Comparison of ENCODE assay signal across 8 mouse cellular contexts in the genomic region with DNA sequence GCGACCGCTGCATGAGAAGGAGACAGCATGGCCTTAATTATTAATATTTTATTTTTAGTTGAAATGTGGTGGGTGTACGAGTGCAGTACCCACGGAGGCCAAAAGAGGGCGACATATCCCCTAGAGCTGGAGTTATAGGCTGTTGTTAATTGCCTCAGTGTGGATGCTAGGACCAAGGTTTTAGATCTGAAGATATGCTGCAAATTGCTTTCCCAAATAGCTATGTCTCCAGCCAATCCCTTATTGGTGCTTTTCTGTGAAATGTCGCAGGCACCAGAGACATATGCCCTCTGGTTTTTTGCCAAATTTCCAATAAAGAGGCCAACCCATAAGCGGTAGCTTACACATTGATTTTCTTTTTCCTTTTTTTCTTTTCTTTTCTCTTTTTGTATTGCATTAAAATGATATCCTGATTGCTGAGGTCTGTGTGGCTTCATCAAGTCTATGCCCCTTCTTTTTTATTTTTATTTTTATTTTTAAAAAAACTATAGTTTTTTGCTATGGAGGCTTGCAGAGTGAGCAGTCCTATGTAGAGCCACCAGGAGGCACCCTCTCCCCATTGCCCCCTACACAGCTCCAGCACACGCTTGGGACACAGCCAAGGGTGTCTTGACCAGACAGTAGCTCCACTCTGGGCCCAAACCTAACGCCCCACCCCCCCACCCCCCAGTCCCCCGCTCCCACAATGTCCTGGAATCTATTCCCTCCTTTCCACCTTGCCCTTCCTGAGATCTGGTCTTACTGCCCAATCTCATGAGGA. TPM values are rescaled to one million over a fixed set of nuclear protein-coding genes. Genes with fewer than 3 reads are reported as not detected.
A peak's percentile ranks its signal among the peaks of the same experiment; 100 is the strongest.
DNase-seq lines count a peak whose midpoint lies in the region; ATAC-seq and TF ChIP-seq lines count a peak whose summit lies in the region.

No protein-coding gene starts in this region.

- no peaks in the 10 kb centered on the region for H3K9me3 ChIP-seq in intestine, embryonic 16.5 days (ENCODE audit: control insufficient read depth, low read length)
- no peaks in the 10 kb centered on the region for H3K9me3 ChIP-seq in limb, embryonic 11.5 days (ENCODE audit: control insufficient read depth, low read length)
- H3K9me3 ChIP-seq in midbrain, embryonic 16.5 days (replicated peaks; ENCODE audit: control insufficient read depth, low read length, poor library complexity, severe bottlenecking) = no peaks in the 10 kb centered on the region

- no peak overlapping the region for H3K4me2 ChIP-seq in intestine, embryonic 16.5 days (ENCODE audit: low read depth, low read length)
- H3K4me2 ChIP-seq in limb, embryonic 11.5 days (ENCODE audit: low read depth, severe bottlenecking) = no peak overlapping the region
- H3K4me2 ChIP-seq in midbrain, embryonic 16.5 days (ENCODE audit: low read length) = no peak overlapping the region

- H3K4me1 ChIP-seq in cerebellum, adult 2 months (ENCODE audit: control insufficient read depth, insufficient read depth, low read length) = no peaks in the 10 kb centered on the region
- H3K4me1 ChIP-seq in intestine, embryonic 16.5 days (ENCODE audit: control insufficient read depth, insufficient read depth, low read length) = peaks cover 2% of the 10 kb centered on the region; the same call in 1 of the 2 replicates
- no peaks in the 10 kb centered on the region for H3K4me1 ChIP-seq in limb, embryonic 11.5 days (ENCODE audit: control insufficient read depth, insufficient read depth, low read length)
- no peaks in the 10 kb centered on the region for H3K4me1 ChIP-seq in midbrain, embryonic 16.5 days (ENCODE audit: control insufficient read depth, insufficient read depth, low read length)

- H3K36me3 ChIP-seq in intestine, embryonic 16.5 days (ENCODE audit: control insufficient read depth, insufficient read depth, low read length) = no peaks in the 10 kb centered on the region
- H3K36me3 ChIP-seq in limb, embryonic 11.5 days (ENCODE audit: control insufficient read depth, insufficient read depth, low read length) = no peaks in the 10 kb centered on the region
- no peaks in the 10 kb centered on the region for H3K36me3 ChIP-seq in midbrain, embryonic 16.5 days (ENCODE audit: control insufficient read depth, insufficient read depth, low read length)
- no peaks in the 10 kb centered on the region for H3K36me3 ChIP-seq in splenic B cell, adult 2 months (ENCODE audit: control insufficient read depth, insufficient read depth, low read length, poor library complexity, severe bottlenecking)

- no peaks in the 10 kb centered on the region for H3K27me3 ChIP-seq in cerebellum, adult 2 months (ENCODE audit: control insufficient read depth, insufficient read depth, low read length)
- H3K27me3 ChIP-seq in intestine, embryonic 16.5 days (replicated peaks; ENCODE audit: control insufficient read depth, insufficient read depth, low read length) = no peaks in the 10 kb centered on the region
- no peaks in the 10 kb centered on the region for H3K27me3 ChIP-seq in limb, embryonic 11.5 days (ENCODE audit: control insufficient read depth, insufficient read depth, low read length)
- H3K27me3 ChIP-seq in midbrain, embryonic 16.5 days (ENCODE audit: control insufficient read depth, insufficient read depth, low read depth, low read length) = no peaks in the 10 kb centered on the region
- no peaks in the 10 kb centered on the region for H3K27me3 ChIP-seq in splenic B cell, adult 2 months (ENCODE audit: control insufficient read depth, insufficient read depth, low read length, poor library complexity, severe bottlenecking)

- TF ChIP-seq POLR2A in cerebellum, adult 2 months (IDR thresholded peaks at IDR 0.05; ENCODE audit: borderline replicate concordance, insufficient read depth, low read length) = no peak

- TF ChIP-seq CTCF in cerebellum, adult 2 months (IDR thresholded peaks at IDR 0.05; ENCODE audit: borderline replicate concordance, insufficient read depth, low read depth, low read length) = peak; percentile 94

- ATAC-seq in intestine, embryonic 16.5 days = peak; percentile 62
- no peak for ATAC-seq in limb, embryonic 11.5 days (ENCODE audit: insufficient number of reproducible peaks, low FRiP score, low TSS enrichment, low read depth)
- ATAC-seq in midbrain, embryonic 16.5 days = peak; percentile 68; the same call in 1 of the 2 replicates

- no peak overlapping the region for H3K27ac ChIP-seq in cerebellum, adult 2 months (ENCODE audit: insufficient read depth, low read length)
- H3K27ac ChIP-seq in intestine, embryonic 16.5 days (ENCODE audit: low read length) = no peak overlapping the region
- H3K27ac ChIP-seq in limb, embryonic 11.5 days (replicated peaks; ENCODE audit: low read depth, low read length) = no peak overlapping the region
- H3K27ac ChIP-seq in midbrain, embryonic 16.5 days (ENCODE audit: low read length) = no peak overlapping the region

- H3K4me3 ChIP-seq in cerebellum, adult 2 months (replicated peaks; ENCODE audit: insufficient read depth, low read depth, low read length) = no peak overlapping the region
- H3K4me3 ChIP-seq in intestine, embryonic 16.5 days (ENCODE audit: low read length) = no peak overlapping the region
- no peak overlapping the region for H3K4me3 ChIP-seq in limb, embryonic 11.5 days (ENCODE audit: low read depth, low read length)
- no peak overlapping the region for H3K4me3 ChIP-seq in midbrain, embryonic 16.5 days (ENCODE audit: low read depth, low read length)

- 13% methylated on average over 10 of the region's 10 CpGs for WGBS in cerebellum, adult 2 months
- 22% methylated on average over 10 of the region's 10 CpGs for WGBS in intestine, embryonic 16.5 days
- 27% methylated on average over 10 of the region's 10 CpGs for WGBS in limb, embryonic 11.5 days
- 23% methylated on average over 10 of the region's 10 CpGs for WGBS in midbrain, embryonic 16.5 days

- no peak overlapping the region for H3K9ac ChIP-seq in intestine, embryonic 16.5 days (ENCODE audit: low read depth, low read length)
- no peak overlapping the region for H3K9ac ChIP-seq in limb, embryonic 11.5 days (ENCODE audit: low read length)
- no peak overlapping the region for H3K9ac ChIP-seq in midbrain, embryonic 16.5 days (ENCODE audit: low read depth, low read length)

- peak; percentile 58 for DNase-seq in ovary, postnatal 36 days (ENCODE audit: low spot score)
- no peak for DNase-seq in ovary, adult 18-20 months (ENCODE audit: low spot score)
- DNase-seq in cerebellum, adult 2 months = peak; percentile 61 to 79
- peak; percentile 25 to 59 for DNase-seq in frontal cortex, postnatal 25 days (ENCODE audit: low spot score in 2 of 2)
- peak; percentile 82 for DNase-seq in limb, embryonic 11.5 days (ENCODE audit: low spot score)
- peak; percentile 87 for DNase-seq in splenic B cell, adult 2 months (ENCODE audit: low read depth, low spot score)

RNA-seq across cellular contexts. Expression of gene Rnf130, which starts 38.7 kb away (rescaled TPM):
- 76.6 and 77.8 TPM in 2 replicates for polyA plus RNA-seq in cerebellum, adult 2 months (2012; rRNA removed)
- 14.7 and 21.2 TPM in 2 replicates for polyA plus RNA-seq in intestine, embryonic 16.5 days (2015; fragmentation: Nextera tagmentation; extraction: Ambion mirVana)
- polyA plus RNA-seq in limb, embryonic 11.5 days (2014; fragmentation: Nextera tagmentation; extraction: Ambion mirVana) = 89.3 and 89.9 TPM in 2 replicates
- polyA plus RNA-seq in midbrain, embryonic 16.5 days (2015; fragmentation: Nextera tagmentation; extraction: Ambion mirVana) = 51.4 and 60.4 TPM in 2 replicates
